Mouse (Mus musculus): Measurements from ENCODE around the gene Nav3. TPM values are rescaled to one million over a fixed set of nuclear protein-coding genes. Genes with fewer than 3 reads are reported as not detected.

Gene Nav3
- total and polyA plus RNA-seq, 3 experiments = not detected

DNA sequence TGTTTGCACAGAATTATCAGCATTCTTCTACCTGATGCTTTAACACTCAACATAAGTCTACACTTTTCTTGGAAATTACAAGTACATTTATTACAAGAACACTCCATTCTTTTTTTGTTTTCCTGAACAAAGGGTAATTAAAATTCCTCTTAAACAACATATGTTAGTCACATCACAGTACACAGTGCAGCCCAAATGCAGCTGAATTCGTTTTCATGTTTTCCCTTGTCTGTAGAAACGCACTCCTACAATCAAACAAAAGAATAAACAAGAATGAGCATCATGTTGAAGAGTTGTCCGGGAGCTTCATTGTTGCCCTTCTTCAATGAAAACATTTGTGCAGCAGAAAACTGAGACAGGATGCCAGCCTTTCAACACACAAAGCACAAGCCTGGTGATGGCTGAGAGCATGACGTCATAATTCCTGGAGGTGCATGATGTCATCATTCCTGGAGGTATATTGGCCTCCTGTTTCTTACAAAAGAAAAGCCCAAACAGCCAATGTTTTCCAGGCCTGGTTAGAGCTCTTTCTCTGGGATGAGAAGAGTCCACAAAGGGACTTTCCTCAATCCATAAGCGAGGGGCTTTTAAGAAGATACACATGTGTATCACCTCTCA lies 367.5 kb downstream of the Nav3 start:
- DNase-seq (ENCODE audit: low read depth, low spot score) = no peak
- Histone ChIP-seq H3K36me3 (ENCODE audit: control insufficient read depth in 1 of 2, insufficient read depth in 2 of 2, low read length in 2 of 2) (no peaks in the 10 kb centered on the region), H3K4me1 (ENCODE audit: control insufficient read depth in 1 of 2, insufficient read depth in 2 of 2, low read length in 2 of 2) (no peaks in the 10 kb centered on the region), H3K27ac (ENCODE audit: control insufficient read depth, low read depth, low read length) (no peak overlapping the region), H3K79me2 (ENCODE audit: control insufficient read depth, insufficient read depth, low read length, poor library complexity) (no peaks in the 10 kb centered on the region), H3K27me3 (ENCODE audit: control insufficient read depth in 1 of 2, insufficient read depth in 2 of 2, low read length in 2 of 2) (no peaks in the 10 kb centered on the region), H3K4me3 (ENCODE audit: control insufficient read depth in 1 of 2, insufficient read depth in 1 of 2, low read depth in 2 of 2, low read length in 2 of 2) (no peak overlapping the region), H3K9ac (ENCODE audit: control insufficient read depth, low read depth, low read length, poor library complexity, severe bottlenecking) (no peak overlapping the region), H3K9me3 (replicated peaks; ENCODE audit: insufficient read depth, low read length) (no peaks in the 10 kb centered on the region)
- TF ChIP-seq MXI1 (IDR thresholded peaks at IDR 0.05; ENCODE audit: low read depth, low read length) (no peak), GABPA (IDR thresholded peaks at IDR 0.05; ENCODE audit: low read depth, low read length) (no peak), MAFK (IDR thresholded peaks at IDR 0.05; ENCODE audit: borderline replicate concordance, low read depth, low read length) (no peak), E2F4 (IDR thresholded peaks at IDR 0.05; ENCODE audit: borderline replicate concordance, low read depth, low read length) (no peak), POLR2AphosphoS5 (IDR thresholded peaks at IDR 0.05; ENCODE audit: borderline replicate concordance, low read depth, low read length) (no peak), ZMIZ1 (IDR thresholded peaks at IDR 0.05; ENCODE audit: low read depth, low read length) (no peak), RAD21 (IDR thresholded peaks at IDR 0.05; ENCODE audit: low read depth, low read length) (no peak), USF2 (IDR thresholded peaks at IDR 0.05; ENCODE audit: borderline replicate concordance in 1 of 2, insufficient read depth in 1 of 2, low read depth in 1 of 2, low read length in 2 of 2) (no peak), CHD2 (IDR thresholded peaks at IDR 0.05; ENCODE audit: low read length) (no peak), ZC3H11A (IDR thresholded peaks at IDR 0.05; ENCODE audit: low read depth, low read length) (no peak), ETS1 (IDR thresholded peaks at IDR 0.05; ENCODE audit: low read depth, low read length) (no peak), TAL1 (IDR thresholded peaks at IDR 0.05; ENCODE audit: low read length) (no peak), HCFC1 (IDR thresholded peaks at IDR 0.05; ENCODE audit: low read depth, low read length) (no peak), NRF1 (IDR thresholded peaks at IDR 0.05; ENCODE audit: insufficient read depth, low read depth, low read length, poor library complexity, severe bottlenecking) (no peak)

DNA sequence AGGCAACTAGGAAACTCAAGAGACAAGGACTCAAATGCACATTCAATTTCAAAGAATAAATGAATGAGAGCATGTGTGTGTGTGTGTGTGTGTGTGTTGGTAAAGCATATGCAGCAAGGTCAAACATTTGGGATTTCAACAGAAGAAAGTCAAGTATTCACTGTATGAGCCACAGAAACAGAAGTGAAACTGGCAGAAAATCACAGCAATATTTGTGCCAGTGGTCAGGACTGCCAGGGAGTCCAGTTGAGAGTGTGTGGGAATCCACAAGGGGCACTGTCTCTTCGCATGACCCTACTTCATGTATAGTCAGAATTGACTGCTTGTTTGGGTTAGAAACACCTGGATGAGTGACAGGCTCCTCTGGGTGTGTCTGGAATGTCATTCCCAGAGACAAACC lies 370.1 kb downstream of the Nav3 start:
- no peak overlapping the region for H3K9ac ChIP-seq (ENCODE audit: control insufficient read depth, low read depth, low read length, poor library complexity, severe bottlenecking)
- DNase-seq (ENCODE audit: low read depth, low spot score) = no peak
- no peaks in the 10 kb centered on the region for H3K9me3 ChIP-seq (replicated peaks; ENCODE audit: insufficient read depth, low read length)
- H3K4me3 ChIP-seq (ENCODE audit: control insufficient read depth in 1 of 2, insufficient read depth in 1 of 2, low read depth in 2 of 2, low read length in 2 of 2) = no peak overlapping the region
- H3K79me2 ChIP-seq (ENCODE audit: control insufficient read depth, insufficient read depth, low read length, poor library complexity) = no peaks in the 10 kb centered on the region
- no peak overlapping the region for H3K27ac ChIP-seq (ENCODE audit: control insufficient read depth, low read depth, low read length)
- H3K4me1 ChIP-seq (ENCODE audit: control insufficient read depth in 1 of 2, insufficient read depth in 2 of 2, low read length in 2 of 2) = no peaks in the 10 kb centered on the region
- TF ChIP-seq JUND (IDR thresholded peaks at IDR 0.05; ENCODE audit: low read depth, low read length) = no peak
- no peak for TF ChIP-seq UBTF (IDR thresholded peaks at IDR 0.05; ENCODE audit: borderline replicate concordance, insufficient read depth, low read depth, low read length)
- no peak for TF ChIP-seq MAZ (IDR thresholded peaks at IDR 0.05; ENCODE audit: low read depth, low read length)
- no peak for TF ChIP-seq POLR2AphosphoS2 (IDR thresholded peaks at IDR 0.05; ENCODE audit: low read length)
- TF ChIP-seq MAFK (IDR thresholded peaks at IDR 0.05; ENCODE audit: borderline replicate concordance, low read depth, low read length) = no peak
- TF ChIP-seq E2F4 (IDR thresholded peaks at IDR 0.05; ENCODE audit: borderline replicate concordance, low read depth, low read length) = no peak
- no peak for TF ChIP-seq ZC3H11A (IDR thresholded peaks at IDR 0.05; ENCODE audit: low read depth, low read length)
- no peak for TF ChIP-seq POLR2AphosphoS5 (IDR thresholded peaks at IDR 0.05; ENCODE audit: borderline replicate concordance, low read depth, low read length)
- no peak for TF ChIP-seq GABPA (IDR thresholded peaks at IDR 0.05; ENCODE audit: low read depth, low read length)
- H3K36me3 ChIP-seq (ENCODE audit: control insufficient read depth in 1 of 2, insufficient read depth in 2 of 2, low read length in 2 of 2) = no peaks in the 10 kb centered on the region
- H3K27me3 ChIP-seq (ENCODE audit: control insufficient read depth in 1 of 2, insufficient read depth in 2 of 2, low read length in 2 of 2) = no peaks in the 10 kb centered on the region

Data from MEL (cell line).